Mouse (Mus musculus) limb, embryonic 12.5 days (tissue): ENCODE measurements around the gene Teddm1b. TPM values are rescaled to one million over a fixed set of nuclear protein-coding genes. Genes with fewer than 3 reads are reported as not detected.
A peak's percentile ranks its signal among the peaks of the same experiment; 100 is the strongest.

Source experiments
- ATAC-seq: fragments of 200-750 bp; cut with Nextera tagmentation; 2 replicates; pipeline ENCODE4 v1.8.0; 2017; ENCODE audit warnings: low read depth, moderate TSS enrichment; ENCODE audit not compliant: insufficient number of reproducible peaks, insufficient read depth, low FRiP score, low TSS enrichment
- H3K27ac ChIP-seq: fragments of 300-500 bp; sonication (generic); 2 replicates; pipeline ENCODE4 v1.5.1; 2016; ENCODE audit warnings: mild to moderate bottlenecking, moderate library complexity
- H3K27me3 ChIP-seq: fragments of 300-500 bp; sonication (generic); 2 replicates; pipeline ENCODE4 v1.6.1; 2016; ENCODE audit warnings: mild to moderate bottlenecking, moderate library complexity
- H3K36me3 ChIP-seq: fragments of 300-500 bp; sonication (generic); 2 replicates; pipeline ENCODE4 v1.6.1; 2016; ENCODE audit warnings: mild to moderate bottlenecking, moderate library complexity
- H3K4me1 ChIP-seq: fragments of 300-500 bp; sonication (generic); replicated peaks from 2 replicates; pipeline ENCODE4 v1.6.1; 2016
- H3K4me2 ChIP-seq: fragments of 300-500 bp; sonication (generic); 2 replicates; pipeline ENCODE4 v1.6.1; 2016; ENCODE audit warnings: mild to moderate bottlenecking, moderate library complexity
- H3K4me3 ChIP-seq: fragments of 300-500 bp; sonication (generic); replicated peaks from 2 replicates; pipeline ENCODE4 v1.5.1; 2016; ENCODE audit warnings: mild to moderate bottlenecking
- H3K9ac ChIP-seq: fragments of 300-500 bp; sonication (generic); replicated peaks from 2 replicates; pipeline ENCODE4 v1.6.1; 2016; ENCODE audit warnings: mild to moderate bottlenecking, moderate library complexity
- H3K9me3 ChIP-seq: fragments of 300-500 bp; sonication (generic); 2 replicates; pipeline ENCODE4 v1.6.1; 2016; ENCODE audit warnings: mild to moderate bottlenecking, moderate library complexity
- WGBS: fragments of 180-500 bp; shearing (Covaris S2); methylation state at CpG from one replicate; pipeline ENCODE4 v1.1.7; 2016; 5-methylcytosine and 5-hydroxymethylcytosine counted together
- microRNA-seq: library from miRNA; unstranded; fragments of <30 nt; microRNA quantifications from one replicate; pipeline ENCODE4, GENCODE M21; 2017
- polyA plus RNA-seq: library from polyadenylated mRNA; unstranded; fragments of >200 nt; fragmentation: Nextera tagmentation; extraction: Ambion mirVana; gene quantifications from 2 replicates; pipeline ENCODE4 v1.2.1, GENCODE M21; 2016

Teddm1b gene
- polyA plus RNA-seq, 1 experiment from 2014 or later = 0.44 TPM

DNA sequence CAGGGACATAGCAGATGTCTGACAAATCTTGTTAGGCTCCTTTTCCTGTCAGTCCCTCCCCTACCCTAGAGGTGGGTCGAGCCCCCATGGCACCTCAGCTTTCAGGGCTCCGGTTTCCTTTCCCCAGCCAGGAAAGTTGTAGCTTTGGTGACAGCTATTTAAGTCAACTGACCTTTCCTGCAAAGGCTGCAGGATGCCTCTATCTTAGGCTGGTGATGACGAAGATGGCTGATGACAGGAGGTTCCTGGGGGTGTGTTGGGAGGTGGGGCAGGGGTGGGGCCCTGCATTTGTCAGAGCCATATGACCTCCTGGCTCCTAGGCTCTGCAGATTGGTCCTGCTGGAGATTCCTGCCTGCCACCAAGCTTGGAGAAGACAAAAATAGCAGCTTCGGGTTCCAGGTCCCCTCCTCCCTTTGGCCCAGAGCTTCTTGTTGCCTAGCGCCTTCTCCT, 48.5 kb downstream of the Teddm1b start:
- Histone ChIP-seq H3K4me1 (no peaks in the 10 kb centered on the region), H3K4me3 (no peak overlapping the region), H3K9me3 (no peaks in the 10 kb centered on the region), H3K9ac (no peak overlapping the region), H3K27me3 (no peaks in the 10 kb centered on the region), H3K36me3 (no peaks in the 10 kb centered on the region), H3K27ac (no peak overlapping the region), H3K4me2 (no peak overlapping the region)
- no peak for ATAC-seq
- 35% methylated on average over 5 of the region's 5 CpGs for whole genome bisulfite sequencing

DNA sequence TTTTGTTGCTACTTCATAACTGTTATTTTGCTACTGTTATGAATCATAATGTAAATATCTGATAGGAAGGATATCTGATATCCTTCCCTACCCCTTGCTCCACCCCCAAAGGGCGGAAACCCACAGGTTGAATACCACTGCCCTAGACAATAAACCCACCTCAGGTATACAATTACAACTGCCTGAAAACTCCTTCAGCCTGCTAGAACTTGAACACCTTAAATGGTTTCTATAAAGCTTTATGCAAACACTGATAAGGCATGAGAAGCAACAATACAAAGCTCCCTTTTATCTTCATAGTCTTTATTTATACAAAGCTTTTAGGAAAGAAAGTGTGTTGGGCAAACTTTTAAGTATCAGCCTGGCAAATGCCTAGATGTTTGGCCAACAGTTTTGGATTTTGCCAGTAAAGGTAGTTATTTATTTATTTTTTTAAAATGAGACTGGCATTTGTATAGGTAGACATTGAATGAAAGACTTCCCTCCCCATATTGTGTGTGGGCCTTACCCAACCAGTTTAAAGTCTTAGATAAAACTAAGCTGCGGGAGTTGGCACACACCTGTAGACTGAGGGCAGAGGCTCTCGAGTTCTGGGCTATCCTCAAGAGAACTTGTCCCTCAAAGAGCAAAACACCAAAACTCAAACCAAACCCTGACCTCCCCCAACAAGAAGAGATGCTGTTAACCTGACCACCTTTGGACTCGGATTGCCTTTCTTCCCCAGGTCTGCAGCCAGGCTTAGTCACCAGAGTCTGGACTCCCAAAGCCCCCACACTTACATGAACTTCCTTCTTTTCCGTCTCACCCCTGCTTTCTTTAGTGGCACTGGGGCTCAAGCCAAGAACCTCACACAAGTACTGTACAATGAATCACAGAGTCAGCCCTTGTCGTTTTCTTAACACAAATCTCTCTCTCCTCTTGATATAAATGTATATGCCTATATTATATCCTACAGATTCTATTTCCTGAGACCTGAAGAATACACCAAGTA, 50.5 kb downstream of the Teddm1b start:
- Histone ChIP-seq H3K4me3 (no peak overlapping the region), H3K27me3 (no peaks in the 10 kb centered on the region), H3K4me1 (no peaks in the 10 kb centered on the region), H3K27ac (no peak overlapping the region), H3K9ac (no peak overlapping the region), H3K4me2 (no peak overlapping the region), H3K36me3 (no peaks in the 10 kb centered on the region), H3K9me3 (no peaks in the 10 kb centered on the region)
- ATAC-seq = no peak
- WGBS = 81% methylated on average over 6 of the region's 6 CpGs

Small RNAs within 50 kb of the gene (microRNA-seq; reads per million reads assigned to microRNA genes)
- 20.7 reads per million, percentile 33 among the genes with 10 or more reads in this experiment for gene Mir8114

Other genes with a start within 250 kb of the Teddm1b start
- 0.81 and 1.4 TPM in 2 replicates for gene Rgs8, start 221.3 kb upstream of the Teddm1b start, polyA plus RNA-seq
- 16.8 and 18.7 TPM in 2 replicates for gene Rgs16, start 134.0 kb upstream of the Teddm1b start, polyA plus RNA-seq
- 10.5 and 11.4 TPM in 2 replicates for gene Rnasel, start 124.9 kb upstream of the Teddm1b start, polyA plus RNA-seq
- not detected in 2 replicates for gene Rgsl1, start 30.2 kb upstream of the Teddm1b start, polyA plus RNA-seq
- gene Teddm1a, start 17.4 kb downstream of the Teddm1b start, polyA plus RNA-seq = not detected in 2 replicates
- gene Glul, start 25.6 kb downstream of the Teddm1b start, polyA plus RNA-seq = 105 TPM in 2 replicates
- gene Teddm2, start 25.9 kb downstream of the Teddm1b start, polyA plus RNA-seq = 0.74 and 0.90 TPM in 2 replicates